Mouse (Mus musculus): Measurements from ENCODE around the gene Hs3st4. TPM values are rescaled to one million over a fixed set of nuclear protein-coding genes. Genes with fewer than 3 reads are reported as not detected.

Hs3st4 gene
- polyA plus RNA-seq, 1 experiment from 2014 or later: 0.05 TPM

DNA sequence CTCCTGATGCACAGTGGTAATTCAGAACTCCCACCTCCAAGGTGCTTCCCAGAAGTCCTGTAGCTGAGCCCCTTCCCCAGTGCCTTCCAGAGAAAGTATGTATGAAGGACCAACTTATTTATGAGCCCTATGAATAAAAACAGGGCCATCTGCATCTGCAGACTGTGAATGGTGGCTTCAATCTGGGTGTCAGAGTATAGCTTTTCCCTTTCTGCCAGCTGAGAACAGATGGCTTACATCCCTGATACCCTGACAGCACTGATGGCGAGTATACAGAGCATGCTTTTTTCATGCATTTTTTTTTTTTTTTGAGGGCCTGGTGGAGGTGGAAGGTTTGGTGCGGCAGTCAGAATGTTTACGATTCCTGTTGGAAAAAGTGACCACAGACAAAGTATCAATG, 375.4 kb downstream of the Hs3st4 start:
- no peaks in the 10 kb centered on the region for H3K4me1 ChIP-seq (ENCODE audit: control insufficient read depth, insufficient read depth, low read length)
- 42% methylated on average over 3 of the region's 3 CpGs for WGBS
- H3K4me3 ChIP-seq (ENCODE audit: low read length): no peak overlapping the region
- no peaks in the 10 kb centered on the region for H3K36me3 ChIP-seq (ENCODE audit: control insufficient read depth, insufficient read depth, low read length)
- no peaks in the 10 kb centered on the region for H3K9me3 ChIP-seq (ENCODE audit: control insufficient read depth, low read length)
- H3K9ac ChIP-seq (ENCODE audit: low read depth, low read length): no peak overlapping the region
- no peak for ATAC-seq
- no peaks in the 10 kb centered on the region for H3K27me3 ChIP-seq (replicated peaks; ENCODE audit: control insufficient read depth, insufficient read depth, low read length)
- no peak overlapping the region for H3K4me2 ChIP-seq (ENCODE audit: low read depth, low read length)
- no peak overlapping the region for H3K27ac ChIP-seq (ENCODE audit: low read length)

DNA sequence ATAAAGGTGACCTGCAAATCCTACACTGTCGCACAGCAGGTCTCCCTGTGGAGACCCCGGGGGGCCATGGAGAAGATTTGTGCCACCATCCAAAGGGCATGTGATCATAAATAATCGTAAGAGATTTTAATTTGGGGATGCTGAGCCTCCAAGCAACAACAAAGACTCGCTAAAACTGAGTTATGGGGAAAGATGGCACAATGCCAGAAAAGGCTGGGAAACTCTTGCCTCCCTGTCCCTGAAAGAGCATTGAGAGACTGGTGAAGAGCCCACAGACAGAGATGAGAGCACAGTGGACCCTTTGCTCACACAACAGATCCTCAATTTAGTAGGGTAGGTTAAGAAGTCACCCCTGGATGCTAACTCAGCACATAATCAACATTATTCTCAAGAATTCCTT, 377.2 kb downstream of the Hs3st4 start:
- no peaks in the 10 kb centered on the region for H3K9me3 ChIP-seq (ENCODE audit: control insufficient read depth, low read length)
- no peak overlapping the region for H3K27ac ChIP-seq (ENCODE audit: low read length)
- no peaks in the 10 kb centered on the region for H3K36me3 ChIP-seq (ENCODE audit: control insufficient read depth, insufficient read depth, low read length)
- 78% methylated on average over 4 of the region's 4 CpGs for WGBS
- H3K4me3 ChIP-seq (ENCODE audit: low read length): no peak overlapping the region
- H3K4me2 ChIP-seq (ENCODE audit: low read depth, low read length): no peak overlapping the region
- no peaks in the 10 kb centered on the region for H3K27me3 ChIP-seq (replicated peaks; ENCODE audit: control insufficient read depth, insufficient read depth, low read length)
- ATAC-seq: no peak
- H3K9ac ChIP-seq (ENCODE audit: low read depth, low read length): no peak overlapping the region
- no peaks in the 10 kb centered on the region for H3K4me1 ChIP-seq (ENCODE audit: control insufficient read depth, insufficient read depth, low read length)

DNA sequence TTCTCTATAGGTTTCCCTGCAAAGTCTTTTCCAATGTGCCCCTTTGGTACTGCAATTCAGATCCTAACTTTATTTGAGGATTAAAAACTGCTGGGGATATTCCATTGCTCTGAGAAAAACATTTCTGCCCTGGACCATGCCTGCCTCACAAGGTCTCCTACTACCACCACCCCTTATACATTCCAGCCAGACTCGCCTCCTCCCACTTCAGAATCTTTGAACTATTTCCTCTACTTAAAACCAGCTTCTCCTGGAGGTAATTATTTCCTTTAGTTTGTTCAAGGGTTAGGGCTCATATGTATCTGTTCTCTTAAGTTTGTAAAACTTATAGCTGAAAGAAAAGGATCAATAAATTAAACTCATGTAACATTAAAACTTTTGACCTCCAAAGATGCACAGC, 389.6 kb downstream of the Hs3st4 start:
- peak; percentile 72 for ATAC-seq
- H3K27me3 ChIP-seq (replicated peaks; ENCODE audit: control insufficient read depth, insufficient read depth, low read length): no peaks in the 10 kb centered on the region
- no peaks in the 10 kb centered on the region for H3K36me3 ChIP-seq (ENCODE audit: control insufficient read depth, insufficient read depth, low read length)
- no peak overlapping the region for H3K9ac ChIP-seq (ENCODE audit: low read depth, low read length)
- no peak overlapping the region for H3K4me3 ChIP-seq (ENCODE audit: low read length)
- no peaks in the 10 kb centered on the region for H3K9me3 ChIP-seq (ENCODE audit: control insufficient read depth, low read length)
- 42% methylated on average over 1 of the region's 1 CpGs for WGBS
- no peak overlapping the region for H3K27ac ChIP-seq (ENCODE audit: low read length)
- no peaks in the 10 kb centered on the region for H3K4me1 ChIP-seq (ENCODE audit: control insufficient read depth, insufficient read depth, low read length)
- no peak overlapping the region for H3K4me2 ChIP-seq (ENCODE audit: low read depth, low read length)

DNA sequence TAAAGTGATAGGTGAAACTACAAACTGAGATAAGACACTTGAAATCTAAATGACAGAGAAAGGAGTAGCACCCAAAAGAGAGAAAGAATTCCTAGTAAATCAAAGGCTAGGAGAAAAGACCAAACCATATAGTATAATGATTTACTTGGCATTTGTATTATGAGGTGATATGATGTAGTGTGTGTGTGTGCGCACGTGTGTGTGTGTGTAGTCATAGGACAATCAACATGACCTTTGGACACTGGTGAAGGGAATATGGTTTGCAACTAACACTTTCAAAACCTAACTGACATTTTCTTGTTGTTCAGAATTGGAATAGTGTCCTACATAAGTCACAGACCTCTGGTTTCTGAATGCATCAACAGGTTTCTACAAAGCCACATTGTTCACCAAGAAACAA, 390.0 kb downstream of the Hs3st4 start:
- H3K4me1 ChIP-seq (ENCODE audit: control insufficient read depth, insufficient read depth, low read length): no peaks in the 10 kb centered on the region
- H3K4me3 ChIP-seq (ENCODE audit: low read length): no peak overlapping the region
- H3K36me3 ChIP-seq (ENCODE audit: control insufficient read depth, insufficient read depth, low read length): no peaks in the 10 kb centered on the region
- no peak overlapping the region for H3K4me2 ChIP-seq (ENCODE audit: low read depth, low read length)
- no peak overlapping the region for H3K27ac ChIP-seq (ENCODE audit: low read length)
- no peaks in the 10 kb centered on the region for H3K27me3 ChIP-seq (replicated peaks; ENCODE audit: control insufficient read depth, insufficient read depth, low read length)
- ATAC-seq: peak; percentile 91
- WGBS: 51% methylated on average over 2 of the region's 2 CpGs
- H3K9ac ChIP-seq (ENCODE audit: low read depth, low read length): no peak overlapping the region
- no peaks in the 10 kb centered on the region for H3K9me3 ChIP-seq (ENCODE audit: control insufficient read depth, low read length)

DNA sequence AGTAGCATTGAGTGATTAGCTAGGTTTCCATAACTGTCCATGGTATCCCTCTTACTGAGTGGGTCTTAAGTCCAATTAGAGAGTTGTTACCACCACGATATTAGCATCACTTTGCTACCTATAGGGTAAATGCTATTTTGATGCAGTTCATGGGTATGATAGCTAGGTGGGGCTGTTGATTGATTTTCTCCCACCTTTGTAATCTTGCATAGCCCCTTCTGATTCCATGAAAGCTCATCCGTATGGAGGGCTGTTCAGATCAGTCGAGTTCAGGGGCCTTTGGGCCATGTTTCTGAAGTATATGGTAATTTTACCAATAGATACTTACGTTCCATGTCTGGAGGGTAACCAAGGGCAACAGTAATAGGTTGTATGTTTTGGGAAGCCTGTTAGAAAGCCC, 400.8 kb downstream of the Hs3st4 start:
- H3K27me3 ChIP-seq (replicated peaks; ENCODE audit: control insufficient read depth, insufficient read depth, low read length): no peaks in the 10 kb centered on the region
- WGBS: 38% methylated on average over 4 of the region's 4 CpGs
- ATAC-seq: no peak
- no peaks in the 10 kb centered on the region for H3K4me1 ChIP-seq (ENCODE audit: control insufficient read depth, insufficient read depth, low read length)
- H3K9ac ChIP-seq (ENCODE audit: low read depth, low read length): no peak overlapping the region
- no peaks in the 10 kb centered on the region for H3K36me3 ChIP-seq (ENCODE audit: control insufficient read depth, insufficient read depth, low read length)
- H3K27ac ChIP-seq (ENCODE audit: low read length): no peak overlapping the region
- no peak overlapping the region for H3K4me2 ChIP-seq (ENCODE audit: low read depth, low read length)
- no peaks in the 10 kb centered on the region for H3K9me3 ChIP-seq (ENCODE audit: control insufficient read depth, low read length)
- H3K4me3 ChIP-seq (ENCODE audit: low read length): no peak overlapping the region

DNA sequence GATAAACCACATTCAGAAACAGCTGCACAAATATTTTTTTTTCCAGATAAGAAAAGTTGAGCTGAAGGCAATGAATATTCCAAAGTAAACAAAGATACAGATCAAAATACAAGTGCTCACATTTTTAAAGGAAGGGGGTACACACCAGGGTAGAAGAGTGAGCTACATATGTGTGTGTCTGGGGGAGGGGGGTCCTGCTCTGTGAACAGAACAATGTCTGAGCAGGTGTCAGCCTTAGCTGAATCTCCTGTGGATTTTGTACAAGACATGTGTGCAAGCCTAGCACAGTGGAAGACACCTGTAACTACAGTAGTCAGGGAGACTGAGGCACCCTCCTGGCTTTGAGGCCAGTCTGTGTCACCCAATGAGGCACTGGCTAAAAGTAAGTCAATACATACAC, 416.5 kb downstream of the Hs3st4 start:
- H3K9ac ChIP-seq (ENCODE audit: low read depth, low read length): no peak overlapping the region
- no peak overlapping the region for H3K4me2 ChIP-seq (ENCODE audit: low read depth, low read length)
- no peak overlapping the region for H3K27ac ChIP-seq (ENCODE audit: low read length)
- ATAC-seq: no peak
- H3K4me3 ChIP-seq (ENCODE audit: low read length): no peak overlapping the region
- no peaks in the 10 kb centered on the region for H3K9me3 ChIP-seq (ENCODE audit: control insufficient read depth, low read length)
- H3K27me3 ChIP-seq (replicated peaks; ENCODE audit: control insufficient read depth, insufficient read depth, low read length): no peaks in the 10 kb centered on the region
- no peaks in the 10 kb centered on the region for H3K36me3 ChIP-seq (ENCODE audit: control insufficient read depth, insufficient read depth, low read length)
- H3K4me1 ChIP-seq (ENCODE audit: control insufficient read depth, insufficient read depth, low read length): no peaks in the 10 kb centered on the region

DNA sequence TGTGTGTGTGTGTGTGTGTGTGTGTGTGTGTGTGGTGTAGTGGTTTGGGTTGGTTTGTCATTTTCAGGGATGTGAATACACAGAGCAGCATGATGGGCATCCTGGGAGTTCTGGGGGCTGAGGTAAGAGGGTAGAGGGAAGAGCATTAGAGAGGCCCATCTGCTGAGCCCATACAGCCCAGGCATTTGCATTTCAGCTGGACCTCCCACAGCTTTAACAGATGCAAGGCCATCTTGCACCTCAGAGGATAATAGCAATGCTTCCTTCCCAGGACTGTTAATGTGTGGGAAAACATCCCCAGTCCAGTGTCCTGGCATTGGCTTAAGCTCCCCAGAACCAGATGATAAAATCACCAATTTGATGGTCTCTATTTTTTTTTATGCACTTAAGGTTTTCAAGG, 444.3 kb downstream of the Hs3st4 start:
- H3K36me3 ChIP-seq (ENCODE audit: control insufficient read depth, insufficient read depth, low read length): no peaks in the 10 kb centered on the region
- no peak overlapping the region for H3K27ac ChIP-seq (ENCODE audit: low read length)
- H3K9ac ChIP-seq (ENCODE audit: low read depth, low read length): no peak overlapping the region
- H3K4me1 ChIP-seq (ENCODE audit: control insufficient read depth, insufficient read depth, low read length): no peaks in the 10 kb centered on the region
- no peak for ATAC-seq
- no peak overlapping the region for H3K4me3 ChIP-seq (ENCODE audit: low read length)
- no peak overlapping the region for H3K4me2 ChIP-seq (ENCODE audit: low read depth, low read length)
- H3K9me3 ChIP-seq (ENCODE audit: control insufficient read depth, low read length): no peaks in the 10 kb centered on the region
- H3K27me3 ChIP-seq (replicated peaks; ENCODE audit: control insufficient read depth, insufficient read depth, low read length): no peaks in the 10 kb centered on the region
